In the genomic region with DNA sequence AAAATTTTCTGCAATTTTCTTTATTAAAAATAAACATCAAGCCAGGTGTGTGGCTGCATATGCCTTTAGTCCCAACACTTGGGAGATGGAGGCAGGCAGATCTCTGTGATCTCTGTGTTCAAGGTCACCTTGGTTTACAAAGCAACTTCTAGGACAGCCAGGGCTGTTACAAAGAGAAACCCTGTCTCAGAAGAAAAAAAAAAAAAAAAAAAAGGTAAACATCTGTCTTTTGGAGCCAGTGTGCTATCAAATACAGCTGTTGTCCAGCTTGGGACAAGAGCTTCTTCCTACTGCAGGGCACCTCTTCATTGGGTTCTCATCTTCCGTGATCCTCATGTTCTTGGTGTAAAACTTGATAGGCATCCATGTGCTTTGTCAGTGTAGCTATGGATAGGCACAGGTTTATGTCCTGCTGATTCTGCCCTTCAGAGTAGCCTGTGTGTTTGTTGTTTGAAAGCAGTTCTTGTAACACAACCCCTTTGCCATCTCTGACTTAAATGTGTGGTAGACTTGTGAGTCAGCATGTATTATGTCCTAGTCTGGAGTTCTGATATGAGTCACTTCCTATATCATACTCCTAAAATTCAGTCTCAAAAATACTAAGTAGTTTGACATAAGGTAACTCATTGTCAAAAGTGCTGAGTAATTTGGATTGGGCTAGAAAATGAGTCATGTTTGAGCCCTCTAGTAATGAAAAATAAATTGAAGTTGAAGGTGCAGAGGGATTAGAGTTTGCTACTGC, we compare ENCODE assay signal across 20 mouse cellular contexts. TPM values are rescaled to one million over a fixed set of nuclear protein-coding genes. Genes with fewer than 3 reads are reported as not detected.
DNase-seq lines count a peak whose midpoint lies in the region; ATAC-seq lines count a peak whose summit lies in the region.
"Had no signal": no experiment of that assay in that cellular context is flagged by ENCODE, and none has a peak within 500 bp of the region (broad histone marks: within the 10 kb centered on the region; RNA-seq: fewer than 3 reads in every experiment).

No protein-coding gene starts in this region.

- peaks cover 41% of the 10 kb centered on the region for H3K4me1 ChIP-seq in limb, embryonic 12.5 days (replicated peaks)
- no peaks in the 10 kb centered on the region for H3K4me1 ChIP-seq in intestine, embryonic 15.5 days (replicated peaks)
- H3K4me1 ChIP-seq: heart, embryonic 15.5 days; midbrain, embryonic 10.5 days had no signal

- 92% methylated on average over 1 of the region's 1 CpGs for WGBS in limb, embryonic 12.5 days
- WGBS in intestine, embryonic 15.5 days = 93% methylated on average over 1 of the region's 1 CpGs

- H3K36me3 ChIP-seq in limb, embryonic 12.5 days = peaks cover 17% of the 10 kb centered on the region
- H3K36me3 ChIP-seq in intestine, embryonic 15.5 days = no peaks in the 10 kb centered on the region
- H3K36me3 ChIP-seq: heart, embryonic 15.5 days; kidney, embryonic 15.5 days; midbrain, embryonic 10.5 days had no signal

- no peak overlapping the region for H3K4me2 ChIP-seq in limb, embryonic 12.5 days
- H3K4me2 ChIP-seq in intestine, embryonic 15.5 days (replicated peaks) = no peak overlapping the region
- H3K4me2 ChIP-seq: heart, embryonic 15.5 days; kidney, embryonic 15.5 days had no signal

- H3K4me3 ChIP-seq in limb, embryonic 12.5 days (replicated peaks) = no peak overlapping the region
- H3K4me3 ChIP-seq in intestine, embryonic 15.5 days (replicated peaks) = no peak overlapping the region
- H3K4me3 ChIP-seq: heart, adult 2 months; heart, embryonic 15.5 days; kidney, embryonic 15.5 days; midbrain, embryonic 10.5 days had no signal

- no peak overlapping the region for H3K9ac ChIP-seq in limb, embryonic 12.5 days (replicated peaks)
- no peak overlapping the region for H3K9ac ChIP-seq in intestine, embryonic 15.5 days
- H3K9ac ChIP-seq: heart, embryonic 15.5 days; kidney, embryonic 15.5 days had no signal

- H3K9me3 ChIP-seq in limb, embryonic 12.5 days = no peaks in the 10 kb centered on the region
- no peaks in the 10 kb centered on the region for H3K9me3 ChIP-seq in intestine, embryonic 15.5 days
- H3K9me3 ChIP-seq: heart, embryonic 15.5 days; kidney, embryonic 15.5 days; midbrain, embryonic 10.5 days had no signal

- peak; percentile 53 for DNase-seq in 3134 (ENCODE audit: extremely low read depth, insufficient read length, low spot score)
- DNase-seq in CD4-positive helper T cell, adult 2 months (ENCODE audit: low read depth, low spot score) = peak; percentile 5
- DNase-seq in Muller cell, postnatal 12 days (ENCODE audit: inconsistent ontology term) = peak; percentile 50
- DNase-seq in cerebellum, postnatal 10 days = no peak
- no peak for DNase-seq in kidney, postnatal 14 days
- no peak for DNase-seq in kidney, adult 8-10 months
- DNase-seq: adrenal gland, adult 8-10 months; cerebellum, adult 11 months; cerebellum, postnatal 36 days; heart, adult 2 months; layer of hippocampus, postnatal 36 days; left cerebral cortex, postnatal 4 days; lung, postnatal 14 days; right cerebral cortex, postnatal 25 days; thymus, postnatal 36 days had no signal

- H3K27me3 ChIP-seq in limb, embryonic 12.5 days = no peaks in the 10 kb centered on the region
- no peaks in the 10 kb centered on the region for H3K27me3 ChIP-seq in intestine, embryonic 15.5 days (replicated peaks)
- H3K27me3 ChIP-seq: heart, embryonic 15.5 days; kidney, embryonic 15.5 days had no signal

- ATAC-seq in limb, embryonic 12.5 days (ENCODE audit: insufficient number of reproducible peaks, insufficient read depth, low FRiP score, low TSS enrichment, low read depth) = no peak
- no peak for ATAC-seq in intestine, embryonic 15.5 days

- H3K27ac ChIP-seq in limb, embryonic 12.5 days = peak overlapping the region; percentile 62; the same call in 1 of the 2 replicates
- H3K27ac ChIP-seq in intestine, embryonic 15.5 days = no peak overlapping the region
- H3K27ac ChIP-seq: heart, adult 2 months; heart, embryonic 15.5 days; kidney, embryonic 15.5 days; midbrain, embryonic 10.5 days had no signal

RNA-seq across cellular contexts. Expression of a gene that starts 30.3 kb away (rescaled TPM):
- polyA plus RNA-seq in limb, embryonic 12.5 days (2016; fragmentation: Nextera tagmentation; extraction: Ambion mirVana) = 27.0 and 27.2 TPM in 2 replicates
- polyA plus RNA-seq in intestine, embryonic 15.5 days (2015; fragmentation: Nextera tagmentation; extraction: Ambion mirVana) = 9.9 and 11.2 TPM in 2 replicates

RNA-seq across cellular contexts. Expression of a gene that starts 30.6 kb away (rescaled TPM):
- polyA plus RNA-seq in limb, embryonic 12.5 days (2016; fragmentation: Nextera tagmentation; extraction: Ambion mirVana) = 176 and 179 TPM in 2 replicates
- polyA plus RNA-seq in intestine, embryonic 15.5 days (2015; fragmentation: Nextera tagmentation; extraction: Ambion mirVana) = 12.0 and 13.8 TPM in 2 replicates

Comparison
In these comparisons a context has a peak if more than half of its experiments do, and no peak if none do; other contexts are left out.
1. DNase-seq: peak in 3134 (single experiment), CD4-positive helper T cell, adult 2 months (single experiment) and Muller cell, postnatal 12 days (single experiment); none in cerebellum, postnatal 10 days (0 of 2), kidney, postnatal 14 days (single experiment) and kidney, adult 8-10 months (0 of 2).
2. RNA of a gene that starts 30.6 kb away (polyA plus RNA-seq): 176 to 179 TPM in limb, embryonic 12.5 days; 12.0 to 13.8 TPM in intestine, embryonic 15.5 days; every median in the first group is over 10 times any median in the second.